Mouse (Mus musculus): Measurements from ENCODE around the gene Wnt6. TPM values are rescaled to one million over a fixed set of nuclear protein-coding genes. Genes with fewer than 3 reads are reported as not detected.
A peak's percentile ranks its signal among the peaks of the same experiment; 100 is the strongest.

Gene Wnt6
- polyA plus RNA-seq, 2 experiments: 39.9 to 51.8 TPM

GRCm38 (mm10) chr1:74791249-74791648, 19.6 kb downstream of the Wnt6 start, which contains the start of gene Wnt10a:
Gene Wnt10a (plus strand): TSS chr1:74791516.
- WGBS: 2% methylated on average over 11 of the region's 11 CpGs

GRCm38 (mm10) chr1:74792831-74793660, 21.4 kb downstream of the Wnt6 start:
- ATAC-seq (ENCODE audit: low FRiP score, low read depth) (no peak), DNase-seq (ENCODE audit: low spot score) (no peak)
- H3K4me2 ChIP-seq (replicated peaks; ENCODE audit: low read depth, low read length, severe bottlenecking): no peak overlapping the region
- no peak overlapping the region for H3K9ac ChIP-seq (ENCODE audit: low read depth, low read length, severe bottlenecking)
- H3K4me3 ChIP-seq (replicated peaks; ENCODE audit: low read length): no peak overlapping the region
- peaks cover 75% of the 10 kb centered on the region for H3K27me3 ChIP-seq (ENCODE audit: control insufficient read depth, insufficient read depth, low read length)
- peaks cover 41% of the 10 kb centered on the region for H3K4me1 ChIP-seq (ENCODE audit: control insufficient read depth, insufficient read depth, low read length)
- TF ChIP-seq POLR2A (IDR thresholded peaks at IDR 0.05; ENCODE audit: borderline replicate concordance, extremely low read depth, insufficient read depth, insufficient read length): no peak
- 20% methylated on average over 19 of the region's 19 CpGs for WGBS
- H3K9me3 ChIP-seq (ENCODE audit: control insufficient read depth, low read length): no peaks in the 10 kb centered on the region
- H3K27ac ChIP-seq (replicated peaks; ENCODE audit: low read depth, low read length): no peak overlapping the region
- H3K36me3 ChIP-seq (ENCODE audit: control insufficient read depth, insufficient read depth, low read length): no peaks in the 10 kb centered on the region

More at GRCm38 (mm10) chr1:74791249-74791648, 19.6 kb downstream of the Wnt6 start, which contains the start of gene Wnt10a:
- DNase-seq (ENCODE audit: low spot score): no peak
- ATAC-seq (ENCODE audit: low FRiP score, low read depth): no peak
- TF ChIP-seq POLR2A (IDR thresholded peaks at IDR 0.05; ENCODE audit: borderline replicate concordance, extremely low read depth, insufficient read depth, insufficient read length): no peak
- no peaks in the 10 kb centered on the region for H3K9me3 ChIP-seq (ENCODE audit: control insufficient read depth, low read length)
- H3K4me3 ChIP-seq (replicated peaks; ENCODE audit: low read length): peak within 1 kb of the TSS; percentile 35
- peaks cover 36% of the 10 kb centered on the region for H3K4me1 ChIP-seq (ENCODE audit: control insufficient read depth, insufficient read depth, low read length)
- H3K36me3 ChIP-seq (ENCODE audit: control insufficient read depth, insufficient read depth, low read length): no peaks in the 10 kb centered on the region
- H3K27ac ChIP-seq (replicated peaks; ENCODE audit: low read depth, low read length): no peak within 1 kb of the TSS
- H3K9ac ChIP-seq (ENCODE audit: low read depth, low read length, severe bottlenecking): peak within 1 kb of the TSS; percentile 34
- H3K27me3 ChIP-seq (ENCODE audit: control insufficient read depth, insufficient read depth, low read length): peaks cover 75% of the 10 kb centered on the region
- H3K4me2 ChIP-seq (replicated peaks; ENCODE audit: low read depth, low read length, severe bottlenecking): peak within 1 kb of the TSS; percentile 65

GRCm38 (mm10) chr1:74794487-74795144, 22.9 kb downstream of the Wnt6 start:
- ATAC-seq (ENCODE audit: low FRiP score, low read depth): peak; percentile 25; the same call in 1 of the 2 replicates

GRCm38 (mm10) chr1:74795145-74795529, 23.4 kb downstream of the Wnt6 start:
- H3K27me3 ChIP-seq (ENCODE audit: control insufficient read depth, insufficient read depth, low read length): peaks cover 85% of the 10 kb centered on the region
- ATAC-seq (ENCODE audit: low FRiP score, low read depth) (no peak), DNase-seq (ENCODE audit: low spot score) (no peak)
- H3K4me1 ChIP-seq (ENCODE audit: control insufficient read depth, insufficient read depth, low read length): peaks cover 36% of the 10 kb centered on the region
- peak overlapping the region; percentile 29 for H3K4me3 ChIP-seq (replicated peaks; ENCODE audit: low read length)
- peak overlapping the region; percentile 31; the same call in 1 of the 2 replicates for H3K9ac ChIP-seq (ENCODE audit: low read depth, low read length, severe bottlenecking)
- TF ChIP-seq POLR2A (IDR thresholded peaks at IDR 0.05; ENCODE audit: borderline replicate concordance, extremely low read depth, insufficient read depth, insufficient read length): no peak
- H3K9me3 ChIP-seq (ENCODE audit: control insufficient read depth, low read length): no peaks in the 10 kb centered on the region
- no peak overlapping the region for H3K27ac ChIP-seq (replicated peaks; ENCODE audit: low read depth, low read length)
- peak overlapping the region; percentile 51 for H3K4me2 ChIP-seq (replicated peaks; ENCODE audit: low read depth, low read length, severe bottlenecking)
- H3K36me3 ChIP-seq (ENCODE audit: control insufficient read depth, insufficient read depth, low read length): no peaks in the 10 kb centered on the region
- 2% methylated on average over 6 of the region's 11 CpGs for WGBS

More at GRCm38 (mm10) chr1:74794487-74795144, 22.9 kb downstream of the Wnt6 start:
- H3K9me3 ChIP-seq (ENCODE audit: control insufficient read depth, low read length): no peaks in the 10 kb centered on the region
- H3K27ac ChIP-seq (replicated peaks; ENCODE audit: low read depth, low read length): no peak overlapping the region
- H3K4me1 ChIP-seq (ENCODE audit: control insufficient read depth, insufficient read depth, low read length): peaks cover 36% of the 10 kb centered on the region
- H3K27me3 ChIP-seq (ENCODE audit: control insufficient read depth, insufficient read depth, low read length): peaks cover 84% of the 10 kb centered on the region
- 2% methylated on average over 34 of the region's 38 CpGs for WGBS
- H3K36me3 ChIP-seq (ENCODE audit: control insufficient read depth, insufficient read depth, low read length): no peaks in the 10 kb centered on the region
- peak overlapping the region; percentile 31; the same call in 1 of the 2 replicates for H3K9ac ChIP-seq (ENCODE audit: low read depth, low read length, severe bottlenecking)
- no peak for TF ChIP-seq POLR2A (IDR thresholded peaks at IDR 0.05; ENCODE audit: borderline replicate concordance, extremely low read depth, insufficient read depth, insufficient read length)
- H3K4me3 ChIP-seq (replicated peaks; ENCODE audit: low read length): peak overlapping the region; percentile 29
- no peak for DNase-seq (ENCODE audit: low spot score)
- H3K4me2 ChIP-seq (replicated peaks; ENCODE audit: low read depth, low read length, severe bottlenecking): peak overlapping the region; percentile 51

- no peak for TF ChIP-seq POLR2A (IDR thresholded peaks at IDR 0.05; ENCODE audit: borderline replicate concordance, extremely low read depth, insufficient read depth, insufficient read length)
- ATAC-seq (ENCODE audit: low FRiP score, low read depth) (peak; percentile 56; the same call in 1 of the 2 replicates), DNase-seq (ENCODE audit: low spot score) (peak; percentile 49)
- Histone ChIP-seq H3K4me3 (replicated peaks; ENCODE audit: low read length) (no peak overlapping the region), H3K4me2 (replicated peaks; ENCODE audit: low read depth, low read length, severe bottlenecking) (no peak overlapping the region), H3K9me3 (ENCODE audit: control insufficient read depth, low read length) (no peaks in the 10 kb centered on the region), H3K36me3 (ENCODE audit: control insufficient read depth, insufficient read depth, low read length) (no peaks in the 10 kb centered on the region), H3K27me3 (ENCODE audit: control insufficient read depth, insufficient read depth, low read length) (peaks cover 84% of the 10 kb centered on the region), H3K9ac (ENCODE audit: low read depth, low read length, severe bottlenecking) (no peak overlapping the region), H3K27ac (replicated peaks; ENCODE audit: low read depth, low read length) (no peak overlapping the region), H3K4me1 (ENCODE audit: control insufficient read depth, insufficient read depth, low read length) (peaks cover 26% of the 10 kb centered on the region)
- 16% methylated on average over 5 of the region's 5 CpGs for WGBS
These were observed 25.8 kb downstream of the Wnt6 start for GRCm38 (mm10) chr1:74797459-74797858.

Measured in limb, embryonic 14.5 days (tissue).